Mouse (Mus musculus): ENCODE measurements at regions not wholly inside any gene's neighbourhood (a gene's known extent, or its start where the extent isn't known, plus 50 kb on each side); places are given as distances from the start of the nearest gene placed in this dataset.
A peak's percentile ranks its signal among the peaks of the same experiment; 100 is the strongest.

DNA sequence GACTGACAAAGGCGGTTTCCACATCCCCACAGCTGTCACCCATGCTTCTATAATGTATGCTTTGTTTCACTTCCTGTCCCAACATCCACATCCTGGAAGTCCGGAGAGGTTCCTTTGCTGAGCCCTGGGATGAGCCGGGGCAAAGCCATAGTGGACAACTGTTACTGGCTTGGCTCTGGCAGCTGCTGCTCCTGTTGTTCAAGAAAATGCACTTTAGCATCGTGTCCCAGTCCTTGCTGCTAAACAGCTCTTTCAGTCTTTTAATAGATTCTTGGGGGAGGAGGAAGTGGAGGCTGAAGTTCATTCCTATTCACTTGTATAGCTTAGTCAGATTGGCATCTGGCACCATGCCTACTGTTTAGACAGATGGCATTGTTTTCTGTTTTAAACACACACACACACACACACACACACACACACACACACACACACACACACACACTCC is 135.9 kb upstream of the Rnd3 start:
- in situ Hi-C loops (cut with MboI; ENCODE audit: low pct_unique_long_range_greater_than_20kb), result no loop called here
- no peaks in the 10 kb centered on the region for H3K27me3 ChIP-seq
- ChIA-PET POLR2A (no interaction called here), CTCF (no interaction called here)
- DNase-seq (ENCODE audit: low read depth, low spot score) (no peak), ATAC-seq (no peak)
- TF ChIP-seq CTCF (IDR thresholded peaks at IDR 0.05), result no peak

DNA sequence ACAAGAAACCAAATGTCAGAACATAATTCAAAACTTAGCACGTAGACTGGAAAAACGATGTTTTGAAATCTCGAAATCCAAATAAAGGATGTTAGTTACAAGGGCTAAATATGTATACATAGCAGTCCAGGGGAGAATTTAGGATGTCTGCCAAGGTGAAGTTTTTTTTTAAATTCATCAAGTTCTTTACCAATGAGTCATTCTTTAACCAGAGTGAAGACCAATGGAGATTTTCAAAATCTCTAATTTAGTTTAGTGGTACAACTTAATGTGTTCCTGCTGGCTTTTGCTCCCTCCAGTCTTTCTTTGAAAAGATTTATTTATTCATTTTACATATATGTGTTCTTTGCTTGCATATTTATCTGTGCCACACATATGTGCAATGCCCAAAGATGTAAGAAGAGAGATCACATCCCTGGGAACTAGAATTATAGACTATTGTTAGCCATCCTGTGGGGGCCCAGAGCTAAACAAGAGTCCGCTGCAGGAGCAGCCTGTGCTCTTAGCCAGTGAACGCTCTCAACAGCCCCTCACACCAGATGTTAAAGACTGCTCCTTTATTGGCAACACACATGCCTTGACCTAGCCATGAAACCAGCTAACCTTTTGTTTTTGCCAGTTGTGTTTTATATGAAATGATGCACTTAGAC is 130.6 kb upstream of the Rnd3 start:
- ChIA-PET CTCF (interaction anchor here (1.6 kb wide), 1 partner anchor 9 kb away, joined by 4 read pairs; no protein-coding TSS in a partner anchor), POLR2A (no interaction called here)
- TF ChIP-seq CTCF (IDR thresholded peaks at IDR 0.05), result no peak
- peak; percentile 76 for ATAC-seq
- no peaks in the 10 kb centered on the region for H3K27me3 ChIP-seq
- in situ Hi-C loops (cut with MboI; ENCODE audit: low pct_unique_long_range_greater_than_20kb), result no loop called here
- peak; percentile 43 for DNase-seq (ENCODE audit: low read depth, low spot score)

DNA sequence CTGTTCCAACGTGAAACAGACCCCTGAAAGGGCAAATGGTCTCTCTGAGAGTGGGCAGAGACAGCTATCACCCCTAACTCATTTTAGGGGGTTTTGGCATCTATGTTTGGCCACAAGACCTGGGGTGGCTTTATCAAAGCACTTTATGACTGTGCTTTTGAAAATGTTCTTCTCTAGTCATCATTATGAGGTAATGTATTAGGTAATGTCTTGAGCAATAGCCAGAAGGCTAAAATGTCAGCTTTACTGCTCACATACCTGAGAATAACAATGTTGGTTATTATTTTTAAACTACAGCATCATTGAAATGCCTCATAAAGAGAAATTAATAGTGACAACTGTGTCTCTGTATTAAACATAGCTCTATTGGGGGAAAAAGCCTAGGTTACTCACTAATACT is 129.9 kb upstream of the Rnd3 start:
- in situ Hi-C loops (cut with MboI; ENCODE audit: low pct_unique_long_range_greater_than_20kb), result no loop called here
- H3K27me3 ChIP-seq, result no peaks in the 10 kb centered on the region
- peak; percentile 60 for ATAC-seq
- no peak for DNase-seq (ENCODE audit: low read depth, low spot score)
- TF ChIP-seq CTCF (IDR thresholded peaks at IDR 0.05), result no peak
- ChIA-PET POLR2A (no interaction called here), CTCF (interaction anchor here (1.6 kb wide), 1 partner anchor 9 kb away, joined by 4 read pairs; no protein-coding TSS in a partner anchor)

DNA sequence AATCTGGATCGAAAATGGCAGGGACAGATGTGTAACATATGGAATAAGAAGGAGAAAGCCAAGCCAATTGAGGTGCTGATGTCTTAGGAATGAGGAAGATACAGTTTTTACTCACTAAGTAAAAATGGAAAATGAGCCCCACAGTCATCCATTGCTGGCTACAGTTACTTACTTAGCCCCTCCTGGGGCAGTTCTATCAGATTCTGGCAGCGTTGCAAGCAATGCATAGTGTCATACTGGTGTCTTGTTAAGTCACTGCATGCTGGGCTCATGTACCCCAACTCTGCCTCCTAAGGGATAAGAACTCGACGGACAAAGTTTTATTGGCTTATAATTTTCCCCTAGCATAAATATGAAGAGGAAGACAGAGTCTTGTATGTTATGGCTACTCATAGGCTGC is 129.4 kb upstream of the Rnd3 start:
- no peaks in the 10 kb centered on the region for H3K27me3 ChIP-seq
- TF ChIP-seq CTCF (IDR thresholded peaks at IDR 0.05), result no peak
- no peak for ATAC-seq
- ChIA-PET CTCF (no interaction called here), POLR2A (no interaction called here)
- in situ Hi-C loops (cut with MboI; ENCODE audit: low pct_unique_long_range_greater_than_20kb), result no loop called here
- DNase-seq (ENCODE audit: low read depth, low spot score), result no peak

DNA sequence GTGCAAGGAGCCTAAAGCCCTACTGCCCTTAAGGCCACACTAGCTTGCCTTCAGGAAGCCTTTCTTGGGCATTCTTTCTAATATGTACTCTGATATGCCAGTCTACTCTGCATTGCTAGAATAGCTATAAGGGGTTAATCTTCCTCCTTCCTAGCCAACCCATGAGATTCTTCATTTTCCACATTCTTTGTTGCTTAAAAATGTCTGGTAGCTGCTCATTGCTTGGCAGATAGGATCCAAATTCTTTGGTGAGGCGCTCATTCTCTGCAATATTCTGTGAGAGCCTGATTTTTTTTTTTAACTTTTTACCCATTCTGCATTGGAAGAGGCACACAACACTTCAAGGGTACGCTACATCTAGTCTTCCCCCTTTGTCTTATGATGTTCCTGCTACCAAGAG is 127.7 kb upstream of the Rnd3 start:
- in situ Hi-C loops (cut with MboI; ENCODE audit: low pct_unique_long_range_greater_than_20kb), result no loop called here
- ChIA-PET CTCF (no interaction called here), POLR2A (no interaction called here)
- no peak for TF ChIP-seq CTCF (IDR thresholded peaks at IDR 0.05)
- ATAC-seq (no peak), DNase-seq (ENCODE audit: low read depth, low spot score) (no peak)
- H3K27me3 ChIP-seq, result no peaks in the 10 kb centered on the region

DNA sequence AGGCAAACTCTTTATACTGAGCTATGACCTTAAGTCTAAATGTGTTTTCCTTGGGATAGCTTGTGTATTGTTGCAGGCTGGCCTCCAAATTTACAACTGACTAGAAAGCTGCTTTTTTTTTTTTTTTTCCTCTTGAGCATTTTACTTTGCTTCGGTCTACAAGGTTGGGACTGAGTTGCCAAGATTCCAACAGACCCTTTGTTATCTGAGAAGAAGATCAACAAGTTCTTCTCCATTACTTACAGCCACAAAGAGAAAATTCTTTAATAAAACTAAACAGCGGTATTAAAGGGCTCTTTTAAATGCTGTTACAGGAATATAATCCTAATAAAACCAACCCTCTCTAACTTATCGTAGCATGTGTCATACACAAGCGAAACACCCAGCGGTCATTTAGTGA is 124.4 kb upstream of the Rnd3 start:
- no peak for ATAC-seq
- H3K27me3 ChIP-seq, result no peaks in the 10 kb centered on the region
- CTCF ChIA-PET, result no interaction called here
- TF ChIP-seq CTCF (IDR thresholded peaks at IDR 0.05), result no peak
- POLR2A ChIA-PET, result no interaction called here
- DNase-seq (ENCODE audit: low read depth, low spot score), result no peak
- in situ Hi-C loops (cut with MboI; ENCODE audit: low pct_unique_long_range_greater_than_20kb), result loop anchor here (25.0 kb wide), 1 partner anchor 961 kb away; no protein-coding TSS in a partner anchor

DNA sequence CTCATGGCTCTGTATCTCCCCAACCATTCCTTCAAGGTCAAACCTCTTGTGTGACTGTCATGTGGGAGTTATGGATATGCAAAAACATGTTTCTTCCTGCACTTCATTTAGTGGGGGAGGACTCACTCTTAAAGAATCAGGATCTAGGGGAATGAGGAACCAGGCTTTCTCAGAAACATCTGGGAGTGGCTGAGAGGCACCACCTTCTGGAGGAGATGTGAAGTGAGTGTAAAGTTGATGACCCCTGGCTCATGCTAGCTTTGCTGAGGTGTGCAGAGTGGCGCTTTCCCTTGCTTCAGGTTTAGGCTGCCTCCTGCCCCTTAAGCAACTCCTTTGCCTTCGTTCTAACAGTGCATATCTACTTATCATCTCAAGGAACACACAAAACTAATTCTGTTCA is 119.6 kb upstream of the Rnd3 start:
- in situ Hi-C loops (cut with MboI; ENCODE audit: low pct_unique_long_range_greater_than_20kb), result loop anchor here (25.0 kb wide), 1 partner anchor 956 kb away; no protein-coding TSS in a partner anchor
- no peak for ATAC-seq
- POLR2A ChIA-PET, result no interaction called here
- H3K27me3 ChIP-seq, result no peaks in the 10 kb centered on the region
- peak; percentile 63 for TF ChIP-seq CTCF (IDR thresholded peaks at IDR 0.05)
- DNase-seq (ENCODE audit: low read depth, low spot score), result no peak
- CTCF ChIA-PET, result no interaction called here

DNA sequence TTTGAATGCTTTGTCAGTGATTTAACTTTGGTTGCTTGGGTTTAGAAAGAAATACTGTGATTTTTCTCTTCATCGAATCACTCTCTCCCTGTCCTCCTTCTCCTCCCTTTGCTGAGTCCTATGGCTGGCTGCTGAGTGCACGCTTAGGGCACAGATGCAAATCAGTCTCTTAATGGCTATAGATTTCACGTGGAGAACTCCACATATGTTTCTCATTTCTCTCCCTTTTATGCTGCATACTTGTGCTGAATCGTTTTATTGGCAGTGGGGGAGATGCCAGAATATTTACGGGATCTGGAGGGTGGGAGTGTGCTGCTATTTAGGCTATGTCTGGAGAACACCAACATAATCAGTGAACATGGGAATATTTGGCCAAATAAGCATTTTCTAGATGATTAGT is 118.8 kb upstream of the Rnd3 start:
- no peak for TF ChIP-seq CTCF (IDR thresholded peaks at IDR 0.05)
- H3K27me3 ChIP-seq, result no peaks in the 10 kb centered on the region
- CTCF ChIA-PET, result no interaction called here
- POLR2A ChIA-PET, result no interaction called here
- in situ Hi-C loops (cut with MboI; ENCODE audit: low pct_unique_long_range_greater_than_20kb), result loop anchor here (25.0 kb wide), 1 partner anchor 955 kb away; no protein-coding TSS in a partner anchor
- ATAC-seq (no peak), DNase-seq (ENCODE audit: low read depth, low spot score) (no peak)

DNA sequence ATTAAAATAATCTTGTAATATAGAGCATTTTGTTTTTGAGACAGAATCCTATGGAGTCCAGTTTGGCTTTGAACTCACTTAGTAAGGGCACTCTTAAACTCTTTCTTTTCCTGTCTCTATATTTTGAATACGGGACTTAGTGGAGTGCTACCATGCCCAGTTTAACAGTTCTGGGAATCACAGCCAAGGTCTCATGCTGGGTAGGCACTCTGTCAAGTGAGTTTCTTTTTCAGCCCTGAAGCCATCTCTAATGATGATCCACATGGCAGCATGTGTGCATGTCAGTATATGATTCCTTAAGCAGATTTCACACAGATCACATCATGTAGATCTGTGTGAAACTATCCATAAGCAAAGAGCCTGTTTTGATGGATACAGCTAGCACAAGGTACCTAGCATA is 113.6 kb upstream of the Rnd3 start:
- DNase-seq (ENCODE audit: low read depth, low spot score) (no peak), ATAC-seq (no peak)
- TF ChIP-seq CTCF (IDR thresholded peaks at IDR 0.05), result no peak
- ChIA-PET POLR2A (no interaction called here), CTCF (no interaction called here)
- no peaks in the 10 kb centered on the region for H3K27me3 ChIP-seq
- in situ Hi-C loops (cut with MboI; ENCODE audit: low pct_unique_long_range_greater_than_20kb), result loop anchor here (25.0 kb wide), 1 partner anchor 950 kb away; no protein-coding TSS in a partner anchor

DNA sequence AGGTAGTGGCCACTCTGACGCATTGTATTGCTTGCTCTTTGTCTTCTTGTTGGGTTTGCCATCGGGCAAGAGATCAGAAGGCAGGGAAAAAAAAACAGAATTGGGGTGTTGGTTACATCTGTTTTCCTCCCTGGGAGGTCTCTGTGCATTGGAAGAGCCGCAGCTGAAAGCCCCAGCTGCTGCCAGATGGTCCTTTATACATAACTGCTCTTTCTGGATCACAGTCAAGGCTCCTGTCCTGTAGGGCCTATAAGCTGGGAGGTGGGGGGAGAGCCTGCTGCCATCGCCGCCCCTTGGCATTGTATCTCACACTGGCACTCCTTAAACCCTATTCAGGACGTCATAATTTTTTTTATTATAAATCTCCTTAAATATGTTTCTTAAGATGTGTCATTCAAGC is 101.9 kb upstream of the Rnd3 start:
- in situ Hi-C loops (cut with MboI; ENCODE audit: low pct_unique_long_range_greater_than_20kb), result loop anchor here (25.0 kb wide), 1 partner anchor 938 kb away; no protein-coding TSS in a partner anchor
- ChIA-PET POLR2A (no interaction called here), CTCF (interaction anchor here (1.5 kb wide), 1 partner anchor 9 kb away, joined by 3 read pairs; no protein-coding TSS in a partner anchor)
- ATAC-seq (no peak), DNase-seq (ENCODE audit: low read depth, low spot score) (no peak)
- no peaks in the 10 kb centered on the region for H3K27me3 ChIP-seq
- TF ChIP-seq CTCF (IDR thresholded peaks at IDR 0.05), result no peak

DNA sequence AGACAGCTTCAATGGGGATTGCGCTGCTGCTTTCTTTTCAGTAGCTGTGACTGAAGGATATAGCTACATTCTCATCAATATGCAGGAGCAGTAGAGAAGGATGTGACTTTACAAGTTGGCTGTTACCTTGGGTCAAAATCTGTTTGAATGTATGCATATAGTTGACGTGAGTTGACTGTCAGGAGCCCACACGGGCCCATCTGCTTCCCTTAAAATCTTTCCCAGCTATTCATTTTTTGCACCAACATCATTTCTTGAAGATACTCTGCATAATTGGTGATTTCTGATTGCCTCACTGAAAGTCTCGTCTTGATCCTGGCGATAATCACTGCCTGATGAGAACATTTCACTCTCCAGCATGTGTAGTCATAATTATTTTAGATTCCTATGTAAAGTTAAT is 92.7 kb upstream of the Rnd3 start:
- DNase-seq (ENCODE audit: low read depth, low spot score) (no peak), ATAC-seq (no peak)
- no peaks in the 10 kb centered on the region for H3K27me3 ChIP-seq
- CTCF ChIA-PET, result interaction anchor here (0.9 kb wide), 1 partner anchor 10 kb away, joined by 3 read pairs; no protein-coding TSS in a partner anchor
- in situ Hi-C loops (cut with MboI; ENCODE audit: low pct_unique_long_range_greater_than_20kb), result no loop called here
- TF ChIP-seq CTCF (IDR thresholded peaks at IDR 0.05), result no peak
- POLR2A ChIA-PET, result interaction anchor here (0.7 kb wide), 1 partner anchor 81 kb away, joined by 3 read pairs; no protein-coding TSS in a partner anchor

DNA sequence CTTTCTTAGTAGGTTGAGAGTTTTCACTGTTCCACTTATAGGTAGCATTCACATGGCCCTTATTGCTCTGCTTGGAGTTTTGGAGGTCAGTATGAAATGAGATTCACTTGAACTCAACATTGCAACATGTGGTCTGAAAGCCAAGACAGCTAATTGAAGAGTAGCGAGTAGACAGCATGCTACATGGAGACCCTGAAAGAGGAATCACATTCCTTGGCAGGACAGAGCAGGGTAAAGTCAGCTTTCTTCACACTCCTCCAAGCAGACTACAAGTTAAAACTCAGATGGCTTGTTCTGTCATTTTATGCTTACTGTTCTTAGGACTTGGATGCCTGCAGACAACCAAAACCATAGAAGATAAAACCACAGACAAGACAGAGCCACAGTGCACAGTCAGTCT is 91.1 kb upstream of the Rnd3 start:
- H3K27me3 ChIP-seq, result no peaks in the 10 kb centered on the region
- DNase-seq (ENCODE audit: low read depth, low spot score), result no peak
- CTCF ChIA-PET, result interaction anchor here (0.8 kb wide), 1 partner anchor 13 kb away, joined by 3 read pairs; no protein-coding TSS in a partner anchor
- no peak for ATAC-seq
- TF ChIP-seq CTCF (IDR thresholded peaks at IDR 0.05), result no peak
- in situ Hi-C loops (cut with MboI; ENCODE audit: low pct_unique_long_range_greater_than_20kb), result no loop called here
- POLR2A ChIA-PET, result no interaction called here
